Mouse (Mus musculus) splenic B cell, adult 2 months (primary cell): ENCODE measurements at regions not wholly inside any gene's neighbourhood (a gene's known extent, or its start where the extent isn't known, plus 50 kb on each side); places are given as distances from the start of the nearest gene placed in this dataset.
"Not testable (repeated sequence)": the region's sequence is repeated elsewhere in the genome, so short reads cannot be mapped to it uniquely, and the experiment has no call there.

ENCODE experiments used
- DNase-seq: peaks from one replicate; pipeline ENCODE4 v3.0.0-alpha.2; 2011; ENCODE audit warnings: low read depth, low spot score
- H3K27me3 ChIP-seq: 2 replicates; pipeline ENCODE4 v1.6.1; 2012; ENCODE audit warnings: mild to moderate bottlenecking, low read length, moderate library complexity, mixed read lengths; ENCODE audit not compliant: control insufficient read depth, poor library complexity, insufficient read depth, severe bottlenecking
- H3K36me3 ChIP-seq: 2 replicates; pipeline ENCODE4 v1.6.1; 2012; ENCODE audit warnings: mild to moderate bottlenecking, low read length, moderate library complexity, mixed read lengths; ENCODE audit not compliant: control insufficient read depth, poor library complexity, insufficient read depth, severe bottlenecking

DNA sequence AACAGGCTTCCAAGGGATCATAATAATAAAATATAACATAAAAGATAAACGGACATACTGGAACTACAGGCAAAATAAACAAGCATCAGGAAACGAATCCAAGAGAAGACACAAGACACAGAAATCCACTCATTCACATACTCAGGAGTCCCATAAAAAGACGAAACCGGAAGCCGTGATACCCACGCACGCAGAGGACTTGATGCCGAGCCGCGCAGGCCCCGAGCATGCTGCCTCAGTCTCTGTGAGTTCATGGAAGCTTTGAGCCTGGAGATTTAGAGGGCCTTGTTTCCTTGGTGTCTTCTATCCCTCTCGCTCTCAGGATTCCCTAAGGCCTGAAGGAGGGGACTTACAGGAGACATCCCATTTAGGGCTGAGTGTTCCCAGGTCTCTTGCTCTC, 57.3 kb upstream of the Dyrk2 start:
- H3K36me3 ChIP-seq, result no peaks in the 10 kb centered on the region
- no peaks in the 10 kb centered on the region for H3K27me3 ChIP-seq
- DNase-seq, result no peak

DNA sequence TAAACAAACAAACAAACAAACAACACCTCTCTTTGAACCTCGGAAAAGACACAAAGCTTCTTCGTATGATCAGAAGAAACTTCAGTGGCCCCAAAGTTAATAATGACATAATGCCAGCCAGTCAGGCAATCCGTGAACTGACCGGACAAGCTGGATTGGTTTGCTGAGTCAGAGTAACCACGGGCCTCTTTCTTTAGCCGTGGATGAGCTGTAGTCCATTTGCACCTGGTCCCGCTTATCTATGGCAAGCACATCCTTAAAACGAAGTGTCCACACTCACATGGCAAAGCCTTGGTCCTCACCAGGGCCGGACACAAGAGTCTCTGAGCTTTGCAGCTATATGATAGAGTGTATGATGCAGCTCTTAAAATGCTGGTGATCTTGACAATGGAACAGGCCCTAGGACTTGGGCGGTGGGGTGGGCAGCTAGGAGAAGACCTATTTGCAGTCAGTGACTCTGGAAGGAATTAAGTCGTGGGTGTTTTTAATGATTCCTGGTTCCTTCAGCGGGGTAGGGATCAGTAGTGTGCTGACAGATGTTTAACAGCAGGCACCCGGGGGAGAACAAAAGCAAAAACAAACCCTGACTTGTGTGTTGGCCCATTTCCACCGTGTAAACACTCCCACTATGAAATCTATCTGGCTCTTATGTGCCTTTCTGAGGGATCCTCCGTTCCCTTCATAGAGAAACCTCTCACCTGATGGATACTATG, 53.6 kb upstream of the Dyrk2 start:
- Histone ChIP-seq H3K27me3 (no peaks in the 10 kb centered on the region), H3K36me3 (no peaks in the 10 kb centered on the region)
- DNase-seq, result no peak

DNA sequence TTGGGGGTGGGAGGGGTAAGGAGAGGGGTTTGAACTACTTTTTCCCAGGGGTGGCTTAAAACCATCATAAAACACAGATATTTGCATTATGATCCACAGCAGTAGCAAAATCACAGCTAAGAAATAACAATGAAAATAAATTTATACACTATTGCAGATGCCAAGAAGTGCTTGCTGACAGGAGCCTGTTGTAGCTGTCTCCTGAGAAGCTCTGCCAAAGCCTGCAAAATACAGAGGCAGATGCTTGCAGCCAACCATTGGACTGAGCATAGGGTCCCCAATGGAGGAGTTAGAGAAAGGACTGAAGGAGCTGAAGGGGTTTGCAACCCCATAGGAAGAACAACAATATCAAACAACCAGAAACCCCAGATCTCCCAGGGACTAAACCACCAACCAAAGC, 52.1 kb upstream of the Dyrk2 start:
- H3K36me3 ChIP-seq, H3K27me3 ChIP-seq, DNase-seq: not testable (repeated sequence)
